Mouse (Mus musculus): ENCODE results near the gene Glyatl3. TPM values are rescaled to one million over a fixed set of nuclear protein-coding genes. Genes with fewer than 3 reads are reported as not detected.

Glyatl3 gene
- polyA plus RNA-seq, 1 experiment from 2014 or later: not detected

- ATAC-seq (ENCODE audit: low FRiP score, low TSS enrichment) (no peak), DNase-seq (no peak)
- Histone ChIP-seq H3K9me3 (ENCODE audit: control insufficient read depth, low read length) (no peaks in the 10 kb centered on the region), H3K9ac (replicated peaks; ENCODE audit: low read length) (no peak overlapping the region), H3K36me3 (ENCODE audit: control insufficient read depth, insufficient read depth, low read length) (no peaks in the 10 kb centered on the region), H3K4me3 (replicated peaks; ENCODE audit: low read depth, low read length) (no peak overlapping the region), H3K4me1 (ENCODE audit: control insufficient read depth, insufficient read depth, low read length) (no peaks in the 10 kb centered on the region), H3K4me2 (ENCODE audit: low read length) (no peak overlapping the region), H3K27me3 (ENCODE audit: control insufficient read depth, insufficient read depth, low read length) (no peaks in the 10 kb centered on the region), H3K27ac (replicated peaks; ENCODE audit: low read depth, low read length) (no peak overlapping the region)
- 91% methylated on average over 1 of the region's 1 CpGs for WGBS
Measured at GRCm38 (mm10) chr17:40875568-40875967, 38.6 kb downstream of the Glyatl3 start.

GRCm38 (mm10) chr17:40874701-40875100, 39.4 kb downstream of the Glyatl3 start:
- H3K4me2 ChIP-seq (ENCODE audit: low read length): no peak overlapping the region
- no peaks in the 10 kb centered on the region for H3K27me3 ChIP-seq (ENCODE audit: control insufficient read depth, insufficient read depth, low read length)
- WGBS: 90% methylated on average over 3 of the region's 3 CpGs
- H3K4me3 ChIP-seq (replicated peaks; ENCODE audit: low read depth, low read length): no peak overlapping the region
- H3K9ac ChIP-seq (replicated peaks; ENCODE audit: low read length): no peak overlapping the region
- no peak for DNase-seq
- no peak overlapping the region for H3K27ac ChIP-seq (replicated peaks; ENCODE audit: low read depth, low read length)
- no peak for ATAC-seq (ENCODE audit: low FRiP score, low TSS enrichment)
- no peaks in the 10 kb centered on the region for H3K36me3 ChIP-seq (ENCODE audit: control insufficient read depth, insufficient read depth, low read length)
- H3K4me1 ChIP-seq (ENCODE audit: control insufficient read depth, insufficient read depth, low read length): no peaks in the 10 kb centered on the region
- H3K9me3 ChIP-seq (ENCODE audit: control insufficient read depth, low read length): no peaks in the 10 kb centered on the region

DNA sequence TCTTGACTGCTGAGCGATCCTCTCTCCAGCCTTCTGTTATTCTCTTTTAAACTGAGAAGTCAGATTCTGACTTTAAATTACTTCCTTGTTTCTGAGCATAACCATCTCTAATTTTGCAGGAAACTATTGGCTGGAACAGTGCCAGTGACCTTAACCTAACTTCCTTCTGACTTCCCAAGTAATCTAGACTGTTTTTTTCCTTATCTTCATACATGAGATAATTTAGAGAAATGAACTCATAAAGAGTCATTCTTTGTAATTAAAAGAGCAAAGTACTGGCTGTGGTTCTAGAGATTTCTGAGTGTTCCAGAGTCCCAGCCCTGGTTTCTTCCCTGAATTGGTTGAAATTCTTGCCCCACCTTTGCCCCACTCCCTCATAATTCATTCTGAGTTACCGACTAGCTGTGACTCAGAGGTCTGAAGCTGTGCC, 40.6 kb downstream of the Glyatl3 start:
- H3K9me3 ChIP-seq (ENCODE audit: control insufficient read depth, low read length): no peaks in the 10 kb centered on the region
- no peaks in the 10 kb centered on the region for H3K36me3 ChIP-seq (ENCODE audit: control insufficient read depth, insufficient read depth, low read length)
- no peaks in the 10 kb centered on the region for H3K27me3 ChIP-seq (ENCODE audit: control insufficient read depth, insufficient read depth, low read length)
- DNase-seq (no peak), ATAC-seq (ENCODE audit: low FRiP score, low TSS enrichment) (no peak)
- H3K4me1 ChIP-seq (ENCODE audit: control insufficient read depth, insufficient read depth, low read length): no peaks in the 10 kb centered on the region
- 82% methylated on average over 2 of the region's 2 CpGs for WGBS
- H3K4me3 ChIP-seq (replicated peaks; ENCODE audit: low read depth, low read length): no peak overlapping the region
- H3K27ac ChIP-seq (replicated peaks; ENCODE audit: low read depth, low read length): no peak overlapping the region
- H3K4me2 ChIP-seq (ENCODE audit: low read length): no peak overlapping the region
- H3K9ac ChIP-seq (replicated peaks; ENCODE audit: low read length): no peak overlapping the region

- no peak overlapping the region for H3K4me3 ChIP-seq (replicated peaks; ENCODE audit: low read depth, low read length)
- H3K4me1 ChIP-seq (ENCODE audit: control insufficient read depth, insufficient read depth, low read length): no peaks in the 10 kb centered on the region
- no peak overlapping the region for H3K4me2 ChIP-seq (ENCODE audit: low read length)
- no peaks in the 10 kb centered on the region for H3K27me3 ChIP-seq (ENCODE audit: control insufficient read depth, insufficient read depth, low read length)
- H3K9me3 ChIP-seq (ENCODE audit: control insufficient read depth, low read length): no peaks in the 10 kb centered on the region
- 97% methylated on average over 6 of the region's 6 CpGs for WGBS
- no peak for ATAC-seq (ENCODE audit: low FRiP score, low TSS enrichment)
- no peak for DNase-seq
- no peak overlapping the region for H3K27ac ChIP-seq (replicated peaks; ENCODE audit: low read depth, low read length)
- no peak overlapping the region for H3K9ac ChIP-seq (replicated peaks; ENCODE audit: low read length)
- H3K36me3 ChIP-seq (ENCODE audit: control insufficient read depth, insufficient read depth, low read length): no peaks in the 10 kb centered on the region
Measured at GRCm38 (mm10) chr17:40872626-40873025, 41.5 kb downstream of the Glyatl3 start.

DNA sequence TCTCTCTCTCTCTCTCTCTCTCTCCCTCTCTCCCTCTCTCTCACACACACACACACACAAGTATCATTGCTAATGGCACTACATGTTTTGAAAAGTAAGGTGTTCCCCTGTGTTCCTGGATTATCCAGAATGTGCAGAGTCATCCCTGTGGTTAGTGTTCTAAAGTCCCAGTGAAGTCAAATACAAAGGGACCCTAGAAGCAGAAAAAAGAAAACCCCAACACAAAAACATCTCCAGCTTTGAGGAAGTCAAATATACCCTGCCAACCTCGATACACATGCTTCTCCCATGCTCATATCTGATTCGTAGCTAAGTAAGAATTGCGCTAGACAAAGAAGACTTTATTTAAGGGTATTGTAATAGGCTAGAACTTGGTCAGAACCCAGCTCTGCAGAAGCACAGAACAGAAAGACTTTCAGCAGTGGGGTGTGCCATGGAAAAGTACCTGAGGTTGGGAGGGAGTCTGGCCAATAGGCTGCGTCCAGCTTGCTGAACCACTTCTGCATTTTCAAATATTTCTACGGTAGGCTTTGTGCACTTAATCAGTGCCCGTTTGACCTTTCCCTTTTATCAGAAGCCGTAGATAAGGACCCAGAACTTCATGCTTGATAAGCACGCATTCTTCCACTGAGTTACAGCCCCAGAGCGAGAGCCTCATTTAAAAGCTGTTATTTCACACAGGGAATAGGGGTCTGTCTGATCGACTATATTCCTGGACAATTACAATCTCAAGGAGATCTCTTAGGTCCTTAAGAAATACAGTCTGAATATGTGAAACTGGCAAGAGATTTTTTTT, 45.0 kb downstream of the Glyatl3 start:
- WGBS: 72% methylated on average over 10 of the region's 10 CpGs
- H3K9me3 ChIP-seq (ENCODE audit: control insufficient read depth, low read length): no peaks in the 10 kb centered on the region
- no peak overlapping the region for H3K4me2 ChIP-seq (ENCODE audit: low read length)
- H3K27me3 ChIP-seq (ENCODE audit: control insufficient read depth, insufficient read depth, low read length): no peaks in the 10 kb centered on the region
- H3K9ac ChIP-seq (replicated peaks; ENCODE audit: low read length): no peak overlapping the region
- DNase-seq (no peak), ATAC-seq (ENCODE audit: low FRiP score, low TSS enrichment) (no peak)
- no peak overlapping the region for H3K4me3 ChIP-seq (replicated peaks; ENCODE audit: low read depth, low read length)
- no peaks in the 10 kb centered on the region for H3K4me1 ChIP-seq (ENCODE audit: control insufficient read depth, insufficient read depth, low read length)
- H3K27ac ChIP-seq (replicated peaks; ENCODE audit: low read depth, low read length): no peak overlapping the region
- no peaks in the 10 kb centered on the region for H3K36me3 ChIP-seq (ENCODE audit: control insufficient read depth, insufficient read depth, low read length)

- Histone ChIP-seq H3K4me1 (ENCODE audit: control insufficient read depth, insufficient read depth, low read length) (no peaks in the 10 kb centered on the region), H3K36me3 (ENCODE audit: control insufficient read depth, insufficient read depth, low read length) (no peaks in the 10 kb centered on the region), H3K27ac (replicated peaks; ENCODE audit: low read depth, low read length) (no peak overlapping the region), H3K9me3 (ENCODE audit: control insufficient read depth, low read length) (no peaks in the 10 kb centered on the region), H3K9ac (replicated peaks; ENCODE audit: low read length) (no peak overlapping the region), H3K27me3 (ENCODE audit: control insufficient read depth, insufficient read depth, low read length) (no peaks in the 10 kb centered on the region), H3K4me2 (ENCODE audit: low read length) (no peak overlapping the region), H3K4me3 (replicated peaks; ENCODE audit: low read depth, low read length) (no peak overlapping the region)
- no peak for ATAC-seq (ENCODE audit: low FRiP score, low TSS enrichment)
- no peak for DNase-seq
Measured at GRCm38 (mm10) chr17:40855065-40855464, 59.1 kb downstream of the Glyatl3 start.

Other genes with a start within 250 kb of the Glyatl3 start
- not detected in 2 replicates for gene Esp1, start 187.2 kb downstream of the Glyatl3 start, polyA plus RNA-seq (2014; fragmentation: Nextera tagmentation; extraction: Ambion mirVana)
- not detected in 2 replicates for gene Crisp2, start 107.3 kb downstream of the Glyatl3 start, polyA plus RNA-seq (2014; fragmentation: Nextera tagmentation; extraction: Ambion mirVana)
- 0.13 TPM in 1 of 2 replicates, not detected in the other for gene Rhag, start 103.2 kb downstream of the Glyatl3 start, polyA plus RNA-seq (2014; fragmentation: Nextera tagmentation; extraction: Ambion mirVana)
- gene 9130008F23Rik, start 33.8 kb downstream of the Glyatl3 start, polyA plus RNA-seq (2014; fragmentation: Nextera tagmentation; extraction: Ambion mirVana): 0.16 and 0.28 TPM in 2 replicates
- 15.0 and 26.5 TPM in 2 replicates for gene Mut, start 20.3 kb upstream of the Glyatl3 start, polyA plus RNA-seq (2014; fragmentation: Nextera tagmentation; extraction: Ambion mirVana)
- 9.5 and 11.6 TPM in 2 replicates for gene Cenpq, start 20.7 kb upstream of the Glyatl3 start, polyA plus RNA-seq (2014; fragmentation: Nextera tagmentation; extraction: Ambion mirVana)

All from midbrain, embryonic 14.5 days (tissue).